Mouse (Mus musculus): ENCODE results near the gene Lyg1. TPM values are rescaled to one million over a fixed set of nuclear protein-coding genes. Genes with fewer than 3 reads are reported as not detected.
A peak's percentile ranks its signal among the peaks of the same experiment; 100 is the strongest.
"Not testable (repeated sequence)": the region's sequence is repeated elsewhere in the genome, so short reads cannot be mapped to it uniquely, and the experiment has no call there.

Gene Lyg1
- total RNA-seq (2021), result not detected

DNA sequence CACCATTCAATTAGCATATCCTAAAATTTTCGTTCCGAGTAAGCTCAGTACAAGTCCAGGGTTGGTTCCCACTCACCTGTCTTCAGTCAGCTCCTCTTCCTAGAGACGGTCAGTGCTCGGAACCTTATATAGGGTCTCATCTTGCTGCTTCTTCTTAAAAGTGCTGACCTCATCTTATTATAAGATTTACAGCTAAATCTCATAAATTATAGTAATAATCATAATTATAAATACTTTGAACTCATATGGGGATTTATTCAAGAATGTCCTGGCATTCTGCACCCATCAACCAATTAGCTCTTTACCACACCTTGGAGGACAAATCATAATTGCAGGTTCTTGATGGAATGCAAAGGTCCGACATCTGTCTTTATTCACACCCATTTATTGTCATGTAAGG lies at the start of gene Lyg1:
Gene Lyg1, minus strand, starts transcription at position 101 of the 400 bp plus-strand sequence.
- no peak for DNase-seq

DNA sequence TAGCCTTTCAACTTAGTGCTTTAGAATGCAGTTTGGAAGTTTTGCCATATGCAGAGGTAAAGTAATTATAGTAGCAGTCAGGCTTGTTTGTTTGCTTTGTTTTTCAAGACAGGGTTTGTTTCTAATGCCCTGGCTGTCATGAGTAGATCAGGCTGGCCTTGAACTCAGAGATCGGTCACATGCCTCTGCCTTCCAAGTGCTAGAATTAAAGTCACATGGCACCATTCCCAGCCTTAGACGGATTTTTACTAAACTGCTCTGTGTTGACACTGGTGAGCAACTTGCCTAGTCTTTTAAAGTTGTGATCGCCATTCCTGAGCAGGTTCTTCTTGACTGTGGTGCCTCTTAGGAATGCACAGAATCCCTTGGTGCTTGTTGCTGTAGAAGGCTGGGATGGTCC lies 49.2 kb upstream of the Lyg1 start:
- no peak for DNase-seq

DNA sequence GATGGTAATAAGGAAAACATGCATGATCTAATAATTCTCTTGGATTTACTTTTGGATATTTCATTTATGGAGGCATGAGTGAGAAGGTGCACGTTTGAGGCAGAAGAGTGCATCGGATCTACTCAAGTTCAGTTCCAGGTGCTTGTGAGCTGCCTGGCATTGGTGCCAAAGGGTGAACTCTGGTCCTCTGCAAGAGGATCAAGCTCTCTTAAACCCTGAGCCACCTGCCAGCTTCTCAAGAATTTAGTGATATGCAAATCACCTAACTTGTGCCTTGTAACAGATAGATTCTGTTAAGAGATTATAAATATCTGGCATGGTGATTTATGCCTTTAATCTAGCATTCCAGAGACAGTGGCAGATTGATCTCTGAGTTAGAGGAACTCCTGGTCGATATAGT lies 45.5 kb upstream of the Lyg1 start:
- DNase-seq, result no peak

DNA sequence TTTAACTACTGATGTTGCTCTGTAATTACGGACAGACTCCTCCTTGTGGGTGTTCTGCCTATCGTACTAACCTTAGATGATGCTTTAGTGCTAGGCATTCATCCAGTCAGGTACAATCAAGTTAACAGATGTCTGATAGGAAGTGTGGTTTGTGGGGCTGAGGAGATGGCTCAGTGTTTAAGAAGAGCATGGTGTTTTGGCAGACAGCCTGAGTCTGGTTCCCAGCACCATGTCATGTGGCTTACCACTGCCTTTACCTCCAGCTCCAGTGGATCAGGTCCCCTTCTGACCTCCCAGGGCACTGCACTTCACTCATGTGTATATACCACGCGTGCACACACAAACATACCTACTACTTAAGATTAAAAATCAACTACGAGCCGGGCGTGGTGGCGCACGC lies 44.4 kb upstream of the Lyg1 start:
- no peak for DNase-seq

DNA sequence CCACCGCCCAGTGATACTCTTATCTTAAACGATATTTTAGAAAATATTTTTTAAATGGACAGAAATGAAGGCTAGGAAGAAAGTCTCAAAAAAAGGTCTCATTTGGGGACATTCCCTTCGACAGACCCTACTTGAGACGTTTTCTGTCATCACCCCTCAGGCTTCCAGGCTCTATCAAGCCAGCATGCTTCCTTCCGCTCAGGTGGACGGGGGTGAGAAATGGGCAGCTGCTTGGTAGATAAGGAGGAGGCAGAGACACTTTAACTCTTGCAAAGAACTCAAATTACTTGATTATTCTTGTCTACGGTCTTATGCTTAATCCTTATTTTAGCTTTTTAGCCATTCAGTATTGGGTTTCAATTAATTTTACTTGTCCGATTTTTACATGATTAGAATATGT lies 43.3 kb upstream of the Lyg1 start:
- no peak for DNase-seq

DNA sequence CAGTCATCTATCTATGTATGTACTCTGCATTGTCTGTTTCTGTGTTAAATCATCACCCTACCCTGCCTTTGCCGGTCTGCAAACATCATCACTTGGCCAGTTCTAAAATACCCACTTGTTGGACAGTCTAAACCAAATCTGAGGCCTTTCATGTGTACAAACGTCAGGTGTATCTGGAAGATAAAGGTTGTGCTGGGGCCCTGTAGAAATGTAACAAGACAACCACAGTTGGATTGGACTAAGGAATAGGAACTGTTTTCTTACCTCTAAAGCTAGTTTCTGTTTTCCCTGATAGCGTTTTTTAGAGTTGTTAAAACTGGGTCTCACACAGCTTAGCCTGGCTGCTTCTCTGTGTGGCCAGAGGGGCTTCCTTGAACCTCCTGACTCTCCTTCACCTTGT lies 42.0 kb upstream of the Lyg1 start:
- DNase-seq, result no peak

DNA sequence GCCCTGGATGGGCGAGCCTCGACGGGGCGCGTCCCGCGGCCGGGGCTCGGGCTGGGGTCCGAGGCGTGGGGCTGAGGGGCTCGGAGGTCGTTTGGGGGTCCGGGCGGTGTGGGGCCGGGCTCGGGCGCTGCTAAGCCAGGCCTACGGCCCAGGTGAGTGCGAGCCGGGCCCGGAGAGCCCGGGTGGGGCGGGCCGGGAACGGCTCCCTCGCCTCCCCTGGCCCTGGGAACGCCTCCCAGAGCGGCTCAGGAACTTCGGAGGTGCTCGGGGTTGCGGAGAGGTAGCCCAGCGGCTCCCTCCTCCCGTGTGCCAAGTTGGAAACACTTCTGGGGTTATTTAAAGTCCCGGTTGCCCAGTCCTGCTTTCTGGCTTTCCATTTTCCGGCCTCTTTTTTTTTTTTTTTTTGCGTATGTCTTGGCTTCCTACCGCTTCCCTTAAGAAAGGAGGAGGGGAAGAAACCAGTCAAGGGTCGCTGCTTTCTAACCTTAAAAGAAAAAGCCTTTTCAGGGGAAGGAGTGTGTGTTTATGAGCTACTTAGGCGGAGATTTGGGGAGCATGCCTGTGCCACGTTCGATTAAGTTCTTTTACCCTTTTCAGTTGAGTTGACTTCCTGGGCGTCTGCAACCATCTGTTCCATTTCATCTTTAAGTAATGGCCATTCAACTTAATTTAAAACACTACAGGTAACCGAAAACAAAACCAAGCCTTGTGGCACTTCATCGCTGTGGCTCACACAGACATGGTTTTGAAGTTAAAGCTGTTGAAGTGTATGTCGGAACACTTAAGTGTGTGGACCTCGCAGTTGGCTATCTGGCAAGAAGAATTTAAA lies 41.0 kb upstream of the Lyg1 start:
- no peak for DNase-seq

DNA sequence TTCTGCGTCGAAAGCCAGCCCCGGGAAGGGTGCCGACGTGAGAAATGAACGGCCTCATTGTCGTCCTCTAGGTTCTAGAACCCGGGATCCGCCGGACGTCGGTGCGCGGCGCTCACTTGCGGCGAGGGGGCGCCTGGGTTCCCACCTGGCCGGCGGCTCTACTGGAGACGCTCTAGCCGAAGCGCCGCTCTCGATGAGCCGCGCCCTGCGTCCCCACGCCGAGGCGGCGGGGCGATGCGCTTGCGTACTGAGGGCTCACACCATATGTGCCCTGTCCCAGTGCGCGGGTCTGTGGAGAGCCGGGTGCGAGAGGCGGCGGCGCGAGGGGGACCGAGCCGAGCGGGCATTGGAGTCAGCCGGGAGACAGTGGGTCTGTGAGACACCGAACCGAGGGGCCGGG lies 40.3 kb upstream of the Lyg1 start, which contains the start of the genes Txndc9 and Eif5b:
Gene Txndc9, minus strand, starts transcription at position 27 of the 400 bp plus-strand sequence.
Gene Eif5b, plus strand, starts transcription at position 144 of the 400 bp plus-strand sequence.
- DNase-seq, result peak; percentile 95

DNA sequence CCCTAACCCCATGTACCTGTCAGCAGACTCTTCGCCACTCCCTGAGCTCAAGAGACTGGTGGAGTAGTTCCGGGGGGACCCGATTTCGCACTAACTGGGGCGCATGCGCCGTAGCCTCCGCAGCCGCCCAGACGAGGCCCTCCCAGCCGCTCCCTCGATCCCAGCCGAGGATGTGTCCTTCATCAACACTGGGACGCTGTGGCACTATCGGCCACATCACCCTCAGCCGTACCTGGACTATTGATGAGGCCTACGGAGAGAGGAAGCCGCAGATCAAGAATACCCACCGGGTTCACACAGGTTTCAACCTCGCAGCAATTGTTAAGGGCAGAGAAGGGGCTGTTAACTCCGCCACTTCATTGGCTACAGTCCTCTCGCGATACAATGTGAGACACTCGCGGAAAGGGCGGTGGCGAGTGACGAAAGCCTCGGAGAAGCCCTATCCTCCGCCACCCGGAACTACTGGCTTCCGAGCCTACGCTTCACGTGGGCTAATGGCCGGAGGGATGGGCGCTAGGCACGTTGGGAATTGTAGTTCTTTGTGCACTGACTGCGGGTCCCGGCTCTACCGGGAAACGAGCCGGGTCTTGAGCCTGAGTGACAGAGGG lies 39.4 kb upstream of the Lyg1 start:
- DNase-seq, result peak; percentile 97

DNA sequence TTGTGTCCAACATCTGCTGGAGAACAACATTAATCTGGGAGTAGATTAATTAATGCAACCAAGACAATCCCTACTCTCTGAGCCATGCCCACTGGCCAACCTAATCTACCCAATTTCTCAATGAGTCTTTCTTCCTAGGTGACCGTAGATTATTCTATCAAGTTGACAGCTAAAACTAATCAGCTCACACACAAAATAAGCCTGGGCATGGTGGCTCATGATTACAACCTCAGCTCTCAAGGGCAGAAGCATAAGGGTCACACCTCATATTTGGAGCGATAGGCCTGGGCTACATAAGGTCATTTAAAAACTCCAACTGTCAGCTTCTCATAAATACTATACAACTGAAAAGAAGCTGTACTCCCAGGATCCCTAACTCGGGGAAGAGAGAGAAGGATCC lies 38.7 kb upstream of the Lyg1 start:
- no peak for DNase-seq

DNA sequence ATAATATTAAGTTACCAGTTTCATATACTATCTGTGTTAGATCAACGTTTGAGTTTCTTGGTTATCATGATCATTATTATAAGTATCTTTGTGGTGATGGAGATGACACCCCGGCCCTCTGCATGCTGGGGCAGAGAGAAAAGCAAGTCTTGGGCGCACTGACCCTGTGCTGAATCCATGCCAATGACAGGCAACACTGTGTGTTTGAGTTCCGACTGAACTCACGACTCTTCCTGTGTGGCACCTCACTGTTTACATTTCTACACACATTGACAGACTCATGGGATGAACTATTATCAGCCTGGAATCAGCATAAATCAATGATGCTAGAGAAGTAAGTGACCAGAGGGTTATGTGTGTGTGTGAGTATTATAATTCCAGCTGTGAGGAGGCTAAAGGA lies 30.3 kb upstream of the Lyg1 start:
- no peak for DNase-seq

DNA sequence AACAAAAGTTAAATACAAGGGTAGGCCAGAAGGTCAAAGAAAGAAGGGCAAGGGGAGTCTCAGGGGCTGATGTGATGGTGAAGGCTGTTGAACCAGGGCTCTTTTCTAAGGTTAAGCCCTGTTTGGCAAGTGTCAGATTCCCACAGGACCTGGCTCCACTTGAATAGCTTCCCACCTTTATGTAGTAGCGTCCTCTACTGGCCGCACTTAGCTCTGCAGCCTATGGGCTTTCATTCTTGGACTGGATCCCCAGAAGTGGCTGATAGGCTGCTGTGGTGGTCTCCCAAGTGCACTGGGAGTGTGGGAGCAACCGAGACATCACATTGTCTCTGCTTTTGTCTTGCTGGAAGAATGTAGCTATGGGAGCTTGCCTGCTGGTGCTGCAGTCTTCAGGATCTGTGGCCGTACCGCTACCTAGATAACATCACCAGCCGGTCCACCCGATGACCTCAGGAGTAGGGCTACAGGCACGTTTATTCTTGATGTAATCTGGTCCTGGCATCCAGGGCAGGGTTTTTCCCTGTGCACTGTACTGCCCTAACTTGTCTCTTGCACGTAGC lies 28.3 kb upstream of the Lyg1 start:
- DNase-seq, result peak; percentile 54

DNA sequence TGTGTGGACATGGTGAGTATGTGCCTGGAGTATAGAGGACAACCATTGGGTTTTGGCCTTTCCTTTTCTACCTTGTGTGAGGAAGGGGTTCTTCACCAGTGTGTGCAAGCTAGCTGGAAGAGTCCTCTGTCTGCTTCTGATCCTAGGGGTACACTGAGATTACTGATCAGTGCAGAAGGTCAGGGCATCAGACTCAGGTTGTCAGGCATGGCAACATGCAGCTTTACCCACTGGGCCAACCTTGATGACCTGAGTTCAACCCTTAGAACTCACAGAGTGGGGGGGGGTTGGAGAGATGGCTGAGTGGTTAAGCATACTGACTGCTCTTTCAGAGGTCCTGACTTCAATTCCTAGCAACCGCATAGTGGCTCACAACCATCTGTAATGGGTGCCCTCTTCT lies 26.8 kb upstream of the Lyg1 start:
- DNase-seq, result no peak

DNA sequence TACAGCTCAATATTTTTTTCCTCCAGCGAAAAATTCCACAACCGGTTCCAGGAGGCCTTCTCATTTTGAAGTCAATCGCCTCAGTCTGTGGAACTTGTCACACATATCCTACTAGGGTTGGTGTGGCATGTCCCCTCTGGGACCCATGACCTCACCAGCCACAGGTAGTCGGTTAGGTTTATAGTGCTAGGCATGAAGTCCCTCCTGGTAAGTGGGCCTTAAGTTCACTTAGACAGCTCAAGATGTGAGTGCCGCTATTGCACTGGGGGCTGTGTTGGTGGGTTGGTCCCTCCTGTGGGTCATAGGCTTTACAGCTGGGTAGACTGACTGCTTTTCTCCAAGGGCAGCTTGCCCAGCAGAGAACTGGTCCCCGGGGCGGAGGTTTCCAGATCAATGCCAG lies 19.7 kb upstream of the Lyg1 start:
- no peak for DNase-seq

DNA sequence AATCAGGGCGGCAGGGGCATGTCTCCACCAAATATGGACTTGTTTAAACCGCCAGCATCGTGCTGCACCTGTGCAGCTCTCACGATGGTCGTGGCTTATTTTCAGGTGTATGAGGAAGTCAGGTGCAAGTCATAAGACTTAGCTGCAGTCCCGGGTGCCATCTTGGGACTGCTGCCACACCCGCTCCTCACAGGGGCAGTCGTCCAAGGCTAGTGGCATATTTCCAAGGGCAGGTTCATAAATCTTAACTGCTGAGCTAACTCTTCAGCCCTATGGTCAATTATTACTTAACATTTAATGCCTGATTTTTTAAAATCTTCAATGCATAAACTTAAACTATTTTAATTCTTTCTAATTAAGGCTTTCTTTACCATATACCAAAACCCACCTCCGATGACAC lies 19.1 kb upstream of the Lyg1 start:
- not testable (repeated sequence) for DNase-seq

DNA sequence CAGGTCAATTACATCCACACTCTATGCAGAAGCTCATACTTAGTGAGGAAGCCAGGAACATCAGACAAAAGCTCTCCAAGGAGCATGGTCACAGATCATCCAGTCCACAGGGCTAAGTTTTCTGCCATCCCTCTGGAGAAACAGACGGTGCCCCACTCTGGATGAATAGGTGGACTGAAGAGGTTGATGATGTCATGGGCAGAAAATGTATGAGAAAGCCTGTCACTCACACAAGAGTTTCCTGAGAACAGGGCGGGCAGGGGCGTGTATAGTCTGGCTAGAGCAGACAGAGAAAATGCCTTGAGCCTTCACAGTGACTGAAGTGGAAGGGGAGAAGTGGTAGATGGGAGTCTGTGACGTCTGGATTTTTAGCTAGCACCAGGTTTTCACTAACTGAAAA lies 14.0 kb upstream of the Lyg1 start:
- no peak for DNase-seq

DNA sequence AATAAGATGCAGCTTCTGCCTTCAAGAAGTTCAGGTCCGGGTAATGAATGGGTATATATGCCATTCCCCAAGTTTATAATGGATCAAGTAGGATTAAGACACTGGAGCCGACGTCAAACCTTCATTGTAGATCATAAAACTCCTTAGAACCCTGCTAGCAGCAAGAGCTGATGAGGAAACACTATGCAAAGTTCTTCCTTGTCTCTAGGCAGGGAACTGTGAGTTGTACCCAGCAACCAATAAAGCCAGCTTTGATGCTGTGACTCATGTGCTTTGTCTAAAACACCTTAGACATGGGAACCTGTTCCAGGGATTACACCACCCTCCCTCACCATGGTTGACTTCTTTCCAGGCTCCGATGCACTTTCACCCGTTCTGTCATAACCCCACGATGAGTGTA lies 11.2 kb upstream of the Lyg1 start:
- no peak for DNase-seq

DNA sequence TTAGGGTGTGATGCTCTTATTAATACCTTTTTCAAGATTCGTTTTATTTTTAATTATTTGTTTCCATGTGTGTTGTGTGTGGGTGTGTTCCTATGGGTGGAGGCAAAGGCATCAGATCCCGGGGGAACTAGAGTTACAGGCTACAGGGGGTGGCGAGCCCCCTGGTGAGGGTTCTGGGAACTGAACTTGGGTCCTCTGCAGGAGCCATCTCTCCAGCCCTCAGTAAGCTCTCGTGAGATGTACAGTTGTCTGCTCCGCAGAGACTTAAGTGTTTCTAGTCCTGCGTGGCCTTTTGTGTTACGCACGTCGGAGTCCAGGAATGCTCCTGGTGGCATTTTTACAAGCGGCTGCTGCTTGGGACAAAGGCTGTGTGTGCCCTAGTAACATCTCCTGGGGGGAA lies 8.0 kb upstream of the Lyg1 start:
- DNase-seq, result no peak

DNA sequence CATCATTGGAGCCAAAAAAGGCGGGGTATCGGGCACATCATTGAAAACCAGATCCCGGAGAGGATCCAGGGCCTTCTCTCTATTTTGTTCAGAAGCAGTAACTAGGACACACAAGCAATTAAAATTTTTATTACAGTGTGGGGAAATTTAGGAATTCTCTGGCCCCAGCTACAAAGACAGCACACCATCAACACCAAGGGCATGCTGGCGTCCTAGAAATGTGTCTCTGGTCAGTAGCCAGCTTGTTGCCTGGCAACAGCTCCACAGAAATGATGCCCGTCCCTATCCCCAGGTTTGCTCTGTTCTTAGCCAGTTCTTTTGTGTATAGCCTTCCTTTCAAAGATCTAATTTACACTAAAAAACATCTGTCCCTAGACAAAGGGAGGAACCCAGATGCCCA lies 1.9 kb upstream of the Lyg1 start:
- DNase-seq, result no peak

DNA sequence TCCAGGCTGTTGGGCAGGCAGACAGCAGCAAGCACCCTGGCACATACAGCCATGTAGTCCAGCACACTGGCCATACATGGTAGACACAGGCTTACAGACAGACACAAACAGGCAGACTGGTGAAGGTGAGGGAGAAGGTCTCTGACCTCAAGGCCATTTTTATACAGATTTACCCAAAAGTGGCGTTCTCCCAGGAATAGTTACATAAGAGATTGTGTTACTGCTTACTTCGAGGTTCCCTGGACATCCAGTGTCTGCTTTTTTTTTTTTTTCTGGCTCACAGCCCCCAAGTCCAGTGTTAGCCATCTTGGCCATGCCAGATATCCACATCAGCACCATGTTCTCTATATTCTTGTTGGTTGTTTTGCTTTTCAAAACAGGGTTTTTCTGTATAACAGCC lies 957 bp upstream of the Lyg1 start:
- DNase-seq, result no peak

DNA sequence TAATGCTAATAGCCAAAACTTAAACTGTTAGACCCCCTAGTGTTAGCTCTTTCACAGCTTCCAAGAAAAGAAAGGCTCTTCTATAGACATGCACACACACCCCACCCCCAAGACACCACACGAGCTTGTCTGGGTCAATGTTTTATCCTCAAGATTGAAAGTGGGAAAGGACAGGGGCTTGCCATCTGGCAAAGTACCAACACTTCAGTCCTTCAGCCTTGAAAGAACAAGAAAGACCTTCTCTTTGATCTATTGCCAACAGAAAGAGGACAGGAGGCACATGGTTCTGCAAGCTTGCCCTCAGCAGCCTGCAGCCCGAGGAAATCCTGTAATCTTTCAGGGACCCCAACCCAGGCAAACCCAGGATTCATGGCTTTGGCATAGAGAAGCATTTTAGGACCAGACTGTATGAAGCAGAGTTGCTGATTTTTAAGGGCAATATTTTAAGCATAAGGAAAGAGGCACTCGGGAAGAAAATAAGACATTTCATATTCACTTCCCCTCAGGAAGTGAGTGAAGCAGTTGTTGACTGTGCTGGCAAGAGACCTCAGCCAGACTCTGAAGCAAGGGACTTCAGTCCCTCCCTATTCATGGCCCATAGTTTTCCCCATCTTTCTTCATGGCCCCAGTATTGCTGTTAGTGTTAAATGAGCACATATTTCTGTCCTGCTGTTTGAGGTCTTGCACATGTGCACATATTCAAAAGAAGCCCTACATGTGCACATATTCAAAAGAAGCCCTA lies 698 bp downstream of the Lyg1 start:
- no peak for DNase-seq

DNA sequence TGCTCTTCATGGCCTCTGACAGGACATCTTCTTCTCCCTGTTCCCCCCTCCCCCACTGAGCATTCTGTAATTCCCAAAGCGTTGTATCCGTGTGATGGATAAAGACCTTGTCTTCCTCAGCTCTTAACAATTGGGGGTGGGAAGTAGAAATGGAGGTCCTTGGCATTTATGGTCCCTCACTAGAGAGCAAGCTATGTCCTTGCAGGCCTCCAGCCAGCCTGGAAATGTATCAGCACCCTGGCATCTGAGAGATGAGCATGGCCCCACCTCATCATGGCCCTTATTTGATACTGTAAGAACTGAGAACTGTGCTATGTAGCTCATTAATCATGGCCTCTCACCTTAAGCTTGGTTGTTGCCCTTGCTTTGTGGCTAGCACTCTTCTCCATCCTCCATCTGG lies 2.3 kb downstream of the Lyg1 start:
- DNase-seq, result no peak

DNA sequence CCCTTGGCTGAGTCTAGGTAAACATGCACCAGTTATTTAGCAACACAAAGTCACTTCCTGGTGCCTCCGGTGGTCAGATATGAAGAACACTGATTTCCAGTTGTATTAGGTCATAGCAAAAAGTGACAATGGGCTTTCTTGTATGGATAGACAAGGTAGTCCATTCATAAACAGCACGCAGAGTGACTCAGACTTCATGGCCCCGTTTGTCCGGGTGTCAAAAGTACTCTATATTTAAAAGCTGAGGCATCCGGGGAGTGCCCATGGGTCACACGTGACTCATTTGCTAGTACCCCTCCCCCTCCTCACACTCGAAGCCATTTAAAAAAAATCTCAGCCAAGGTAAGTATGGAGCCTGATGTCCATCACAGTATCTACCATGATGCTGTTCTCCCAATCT lies 2.8 kb downstream of the Lyg1 start:
- DNase-seq, result no peak

Data from heart, postnatal 4 days (tissue).